Mouse (Mus musculus) kidney, embryonic 15.5 days (tissue): Measurements from ENCODE around the gene Olfr201. TPM values are rescaled to one million over a fixed set of nuclear protein-coding genes. Genes with fewer than 3 reads are reported as not detected.
"Not testable (repeated sequence)": the region's sequence is repeated elsewhere in the genome, so short reads cannot be mapped to it uniquely, and the experiment has no call there.

ENCODE experiments used
- ATAC-seq: fragments of 200-750 bp; cut with Nextera tagmentation; replicated peaks from 2 replicates; pipeline ENCODE4 v1.8.0; 2017; ENCODE audit warnings: moderate TSS enrichment; ENCODE audit not compliant: low FRiP score
- H3K27ac ChIP-seq: fragments of 300-500 bp; sonication (generic); 2 replicates; pipeline ENCODE4 v1.5.1; 2015; ENCODE audit warnings: mild to moderate bottlenecking, inconsistent platforms
- H3K27me3 ChIP-seq: fragments of 300-500 bp; sonication (generic); 2 replicates; pipeline ENCODE4 v1.6.1; 2015; ENCODE audit warnings: inconsistent platforms
- H3K36me3 ChIP-seq: fragments of 300-500 bp; sonication (generic); 2 replicates; pipeline ENCODE4 v1.6.1; 2015; ENCODE audit warnings: inconsistent platforms
- H3K4me1 ChIP-seq: fragments of 300-500 bp; sonication (generic); 2 replicates; pipeline ENCODE4 v1.6.1; 2015; ENCODE audit warnings: inconsistent platforms
- H3K4me2 ChIP-seq: fragments of 300-500 bp; sonication (generic); 2 replicates; pipeline ENCODE4 v1.6.1; 2015; ENCODE audit warnings: moderate library complexity, mild to moderate bottlenecking, inconsistent platforms
- H3K4me3 ChIP-seq: fragments of 300-500 bp; sonication (generic); replicated peaks from 2 replicates; pipeline ENCODE4 v1.5.1; 2015; ENCODE audit warnings: mild to moderate bottlenecking, inconsistent platforms
- H3K9ac ChIP-seq: fragments of 300-500 bp; sonication (generic); 2 replicates; pipeline ENCODE4 v1.6.1; 2015; ENCODE audit warnings: mild to moderate bottlenecking, inconsistent platforms
- H3K9me3 ChIP-seq: fragments of 300-500 bp; sonication (generic); replicated peaks from 2 replicates; pipeline ENCODE4 v1.6.1; 2016; ENCODE audit warnings: inconsistent platforms
- WGBS: fragments of 180-500 bp; shearing (Covaris S2); methylation state at CpG from one replicate; pipeline ENCODE4 v1.1.7; 2015; ENCODE audit warnings: mixed read lengths; 5-methylcytosine and 5-hydroxymethylcytosine counted together
- polyA plus RNA-seq: library from polyadenylated mRNA; unstranded; fragments of >200 nt; fragmentation: Nextera tagmentation; extraction: Ambion mirVana; gene quantifications from 2 replicates; pipeline ENCODE4 v1.2.1, GENCODE M21; 2015

The Olfr201 gene
- not detected in 2 replicates for polyA plus RNA-seq

- H3K4me2 ChIP-seq, H3K27ac ChIP-seq, H3K9ac ChIP-seq, H3K4me1 ChIP-seq, H3K9me3 ChIP-seq, ATAC-seq, H3K36me3 ChIP-seq, H3K27me3 ChIP-seq, H3K4me3 ChIP-seq: not testable (repeated sequence)
- 92% methylated on average over 4 of the region's 4 CpGs for WGBS
Observed at GRCm38 (mm10) chr16:59272532-59272931, at the start of gene Olfr201. Gene Olfr201 (minus strand): TSS chr16:59272632.

GRCm38 (mm10) chr16:59318148-59318547 lies 45.7 kb upstream of the Olfr201 start, which contains the start of gene Olfr204:
Gene Olfr204 (minus strand): TSS chr16:59318248.
- ATAC-seq: no peak
- Histone ChIP-seq H3K4me3 (no peak within 1 kb of the TSS), H3K9me3 (no peaks in the 10 kb centered on the region), H3K4me2 (no peak within 1 kb of the TSS), H3K4me1 (no peaks in the 10 kb centered on the region), H3K27ac (no peak within 1 kb of the TSS), H3K36me3 (no peaks in the 10 kb centered on the region), H3K9ac (no peak within 1 kb of the TSS), H3K27me3 (no peaks in the 10 kb centered on the region)

- Histone ChIP-seq H3K27me3 (no peaks in the 10 kb centered on the region), H3K4me3 (no peak within 1 kb of the TSS), H3K4me1 (no peaks in the 10 kb centered on the region), H3K27ac (no peak within 1 kb of the TSS), H3K36me3 (no peaks in the 10 kb centered on the region), H3K4me2 (no peak within 1 kb of the TSS), H3K9me3 (no peaks in the 10 kb centered on the region), H3K9ac (no peak within 1 kb of the TSS)
- no peak for ATAC-seq
- WGBS: 85% methylated on average over 2 of the region's 2 CpGs
Observed at GRCm38 (mm10) chr16:59298581-59298980, 26.1 kb upstream of the Olfr201 start, which contains the start of gene Olfr203. Gene Olfr203 (plus strand): TSS chr16:59298881.

- not testable (repeated sequence) for H3K4me1 ChIP-seq, H3K27me3 ChIP-seq, H3K4me3 ChIP-seq, H3K9me3 ChIP-seq, H3K9ac ChIP-seq, ATAC-seq, H3K4me2 ChIP-seq, H3K27ac ChIP-seq, H3K36me3 ChIP-seq
- 81% methylated on average over 9 of the region's 9 CpGs for WGBS
Observed at GRCm38 (mm10) chr16:59287576-59287975, 15.1 kb upstream of the Olfr201 start.

GRCm38 (mm10) chr16:59286693-59287092 lies 14.3 kb upstream of the Olfr201 start, which contains the start of gene Olfr202:
Gene Olfr202 (minus strand): TSS chr16:59286793.
- no peaks in the 10 kb centered on the region for H3K27me3 ChIP-seq
- no peaks in the 10 kb centered on the region for H3K36me3 ChIP-seq
- no peaks in the 10 kb centered on the region for H3K4me1 ChIP-seq
- H3K27ac ChIP-seq: no peak within 1 kb of the TSS
- 87% methylated on average over 1 of the region's 1 CpGs for WGBS
- no peaks in the 10 kb centered on the region for H3K9me3 ChIP-seq
- H3K4me2 ChIP-seq: no peak within 1 kb of the TSS
- ATAC-seq: no peak
- no peak within 1 kb of the TSS for H3K9ac ChIP-seq
- H3K4me3 ChIP-seq: no peak within 1 kb of the TSS

GRCm38 (mm10) chr16:59283476-59283875 lies 11.0 kb upstream of the Olfr201 start:
- no peak overlapping the region for H3K4me2 ChIP-seq
- no peaks in the 10 kb centered on the region for H3K9me3 ChIP-seq
- no peak for ATAC-seq
- no peaks in the 10 kb centered on the region for H3K4me1 ChIP-seq
- no peaks in the 10 kb centered on the region for H3K27me3 ChIP-seq
- 71% methylated on average over 1 of the region's 1 CpGs for WGBS
- no peaks in the 10 kb centered on the region for H3K36me3 ChIP-seq
- H3K4me3 ChIP-seq: no peak overlapping the region
- H3K9ac ChIP-seq: no peak overlapping the region
- no peak overlapping the region for H3K27ac ChIP-seq

- WGBS: 52% methylated on average over 3 of the region's 3 CpGs
- ATAC-seq: no peak
Observed at GRCm38 (mm10) chr16:59280542-59280941, 8.1 kb upstream of the Olfr201 start.

DNA sequence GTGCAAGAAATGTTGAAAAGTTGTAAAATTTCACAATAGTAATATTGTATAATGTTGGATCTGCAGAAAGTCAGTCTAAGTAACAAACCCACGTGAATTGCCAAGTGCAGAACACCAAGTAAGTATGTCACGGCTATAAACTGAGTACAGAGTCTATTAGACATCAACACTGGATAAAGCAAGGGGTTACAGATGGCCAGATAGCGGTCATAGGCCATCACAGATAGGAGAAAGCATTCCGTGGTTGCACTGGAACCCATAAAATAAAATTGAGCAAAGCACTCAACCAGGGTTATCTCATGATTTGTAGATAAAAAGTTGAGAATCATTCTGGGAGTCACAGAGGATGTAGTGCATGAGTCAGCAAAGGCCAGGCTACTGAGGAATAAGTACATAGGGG lies 3.3 kb downstream of the Olfr201 start:
- ATAC-seq, H3K4me2 ChIP-seq, H3K36me3 ChIP-seq, H3K27ac ChIP-seq, H3K9ac ChIP-seq, H3K9me3 ChIP-seq, H3K4me1 ChIP-seq, H3K4me3 ChIP-seq, H3K27me3 ChIP-seq: not testable (repeated sequence)
- 67% methylated on average over 4 of the region's 4 CpGs for WGBS

More at GRCm38 (mm10) chr16:59280542-59280941, 8.1 kb upstream of the Olfr201 start:
- H3K27me3 ChIP-seq: no peaks in the 10 kb centered on the region
- no peaks in the 10 kb centered on the region for H3K4me1 ChIP-seq
- no peak overlapping the region for H3K9ac ChIP-seq
- no peaks in the 10 kb centered on the region for H3K36me3 ChIP-seq
- no peak overlapping the region for H3K27ac ChIP-seq
- no peak overlapping the region for H3K4me2 ChIP-seq
- no peak overlapping the region for H3K4me3 ChIP-seq
- H3K9me3 ChIP-seq: no peaks in the 10 kb centered on the region

GRCm38 (mm10) chr16:59249684-59250083 lies 22.7 kb downstream of the Olfr201 start:
- 86% methylated on average over 17 of the region's 17 CpGs for whole genome bisulfite sequencing
- Histone ChIP-seq H3K36me3 (no peaks in the 10 kb centered on the region), H3K9me3 (no peaks in the 10 kb centered on the region), H3K27me3 (no peaks in the 10 kb centered on the region), H3K9ac (no peak overlapping the region), H3K4me3 (no peak overlapping the region), H3K4me2 (no peak overlapping the region), H3K27ac (no peak overlapping the region), H3K4me1 (no peaks in the 10 kb centered on the region)
- ATAC-seq: no peak

GRCm38 (mm10) chr16:59219667-59220066 lies 52.8 kb downstream of the Olfr201 start, which contains the start of gene Olfr199:
Gene Olfr199 (minus strand): TSS chr16:59219767.
- ATAC-seq, H3K4me1 ChIP-seq, H3K27me3 ChIP-seq, H3K4me3 ChIP-seq, H3K27ac ChIP-seq, H3K36me3 ChIP-seq, H3K4me2 ChIP-seq, H3K9ac ChIP-seq, H3K9me3 ChIP-seq: not testable (repeated sequence)
- WGBS: 73% methylated on average over 1 of the region's 1 CpGs

DNA sequence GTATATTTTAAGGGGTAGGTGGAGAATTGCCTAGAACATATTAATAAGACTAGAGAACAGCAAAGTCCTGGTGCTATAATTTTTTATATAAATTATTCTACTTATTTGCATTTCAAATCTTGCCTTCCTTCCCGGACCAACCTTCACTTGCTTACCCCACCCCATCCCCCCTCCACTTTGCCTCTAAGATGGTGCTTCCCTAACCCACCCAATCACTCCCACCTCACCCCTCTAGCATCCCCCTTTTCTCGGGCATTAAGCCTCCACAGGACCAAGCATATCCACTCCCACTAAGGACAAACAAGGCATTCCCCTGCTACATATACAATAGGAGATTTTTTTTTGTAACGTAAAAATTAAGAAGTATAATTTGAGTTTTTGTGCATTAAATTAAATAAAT lies 54.6 kb downstream of the Olfr201 start:
- H3K36me3 ChIP-seq, H3K27me3 ChIP-seq, ATAC-seq, H3K27ac ChIP-seq, H3K4me2 ChIP-seq, H3K4me1 ChIP-seq, H3K9ac ChIP-seq, H3K4me3 ChIP-seq, H3K9me3 ChIP-seq: not testable (repeated sequence)
- 80% methylated on average over 3 of the region's 3 CpGs for WGBS
